Mouse (Mus musculus): ENCODE measurements around the gene Thoc5.

- no peak for TF ChIP-seq EP300 (IDR thresholded peaks at IDR 0.05; ENCODE audit: low read depth)
- no peak for TF ChIP-seq CTCF (IDR thresholded peaks at IDR 0.05; ENCODE audit: low read depth)
These were observed 26.6 kb downstream of the Thoc5 start for GRCm38 (mm10) chr11:4921751-4922150.

Data from liver, embryonic 14.5 days (tissue).